Mouse (Mus musculus) hindbrain, embryonic 11.5 days (tissue): Measurements from ENCODE around the gene Cyp2b10. TPM values are rescaled to one million over a fixed set of nuclear protein-coding genes. Genes with fewer than 3 reads are reported as not detected.
"Not testable (repeated sequence)": the region's sequence is repeated elsewhere in the genome, so short reads cannot be mapped to it uniquely, and the experiment has no call there.

Source experiments
- ATAC-seq: fragments of 200-750 bp; cut with Nextera tagmentation; 2 replicates; pipeline ENCODE4 v1.8.0; 2017; ENCODE audit warnings: mild to moderate bottlenecking, moderate TSS enrichment, moderate library complexity; ENCODE audit not compliant: low FRiP score
- DNase-seq: peaks from one replicate; pipeline ENCODE4 v3.0.0-alpha.2; 2015; ENCODE audit warnings: low spot score
- H3K27ac ChIP-seq: fragments of 300-500 bp; sonication (generic); 2 replicates; pipeline ENCODE4 v1.5.1; 2014; ENCODE audit warnings: mild to moderate bottlenecking, low read depth, low read length
- H3K27me3 ChIP-seq: fragments of 300-500 bp; sonication (generic); 2 replicates; pipeline ENCODE4 v1.6.1; 2014; ENCODE audit warnings: mild to moderate bottlenecking, low read length, moderate library complexity, mixed read lengths; ENCODE audit not compliant: control insufficient read depth, insufficient read depth
- H3K36me3 ChIP-seq: fragments of 300-500 bp; sonication (generic); 2 replicates; pipeline ENCODE4 v1.6.1; 2014; ENCODE audit warnings: mild to moderate bottlenecking, low read length, moderate library complexity, mixed read lengths; ENCODE audit not compliant: control insufficient read depth, insufficient read depth
- H3K4me1 ChIP-seq: fragments of 300-500 bp; sonication (generic); replicated peaks from 2 replicates; pipeline ENCODE4 v1.6.1; 2014; ENCODE audit warnings: low read length, mixed read lengths; ENCODE audit not compliant: control insufficient read depth, insufficient read depth
- H3K4me2 ChIP-seq: fragments of 300-500 bp; sonication (generic); replicated peaks from 2 replicates; pipeline ENCODE4 v1.6.1; 2014; ENCODE audit warnings: mild to moderate bottlenecking, low read depth, low read length
- H3K4me3 ChIP-seq: fragments of 300-500 bp; sonication (generic); 2 replicates; pipeline ENCODE4 v1.5.1; 2014; ENCODE audit warnings: low read depth, low read length
- H3K9ac ChIP-seq: fragments of 300-500 bp; sonication (generic); 2 replicates; pipeline ENCODE4 v1.6.1; 2014; ENCODE audit warnings: low read depth, low read length
- H3K9me3 ChIP-seq: fragments of 300-500 bp; sonication (generic); 2 replicates; pipeline ENCODE4 v1.6.1; 2016; ENCODE audit warnings: low read length; ENCODE audit not compliant: control insufficient read depth
- WGBS: fragments of 180-500 bp; shearing (Covaris S2); extraction: QIAGEN DNeasy Blood & Tissue Kit; methylation state at CpG from one replicate; pipeline ENCODE4 v1.1.7; 2014; 5-methylcytosine and 5-hydroxymethylcytosine counted together
- polyA plus RNA-seq: library from polyadenylated mRNA; unstranded; fragments of >200 nt; fragmentation: Nextera tagmentation; extraction: Ambion mirVana; gene quantifications from 2 replicates; pipeline ENCODE4 v1.2.1, GENCODE M21; 2014

The Cyp2b10 gene
- polyA plus RNA-seq, 1 experiment from 2014 or later = not detected

GRCm38 (mm10) chr7:25902061-25902690 is 4.8 kb downstream of the Cyp2b10 start:
- Histone ChIP-seq H3K27me3 (no peaks in the 10 kb centered on the region), H3K9ac (no peak overlapping the region), H3K4me3 (no peak overlapping the region), H3K4me1 (no peaks in the 10 kb centered on the region), H3K9me3 (no peaks in the 10 kb centered on the region), H3K36me3 (no peaks in the 10 kb centered on the region), H3K27ac (no peak overlapping the region), H3K4me2 (no peak overlapping the region)
- DNase-seq = no peak
- 70% methylated on average over 8 of the region's 8 CpGs for WGBS
- no peak for ATAC-seq

DNA sequence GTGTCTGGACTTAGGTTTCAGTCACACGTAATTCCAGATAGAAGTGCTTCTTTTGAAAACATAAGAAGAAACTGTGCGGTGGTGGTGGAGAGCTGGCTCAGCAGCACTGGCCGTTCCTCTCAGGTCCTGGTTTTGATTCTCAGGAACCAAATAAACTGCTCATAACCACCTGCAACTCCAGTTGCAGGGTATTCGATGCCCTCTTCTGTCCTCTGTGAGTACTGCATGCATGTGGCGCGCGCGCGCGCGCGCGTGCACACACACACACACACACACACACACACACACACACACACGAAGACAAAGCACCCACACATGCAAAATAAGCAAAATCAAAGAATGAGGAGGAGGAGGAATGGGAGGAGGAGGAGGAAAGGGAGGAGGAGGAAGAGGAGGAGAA is 5.7 kb downstream of the Cyp2b10 start:
- Histone ChIP-seq H3K4me3 (no peak overlapping the region), H3K36me3 (no peaks in the 10 kb centered on the region), H3K4me2 (no peak overlapping the region), H3K27me3 (no peaks in the 10 kb centered on the region), H3K27ac (no peak overlapping the region), H3K9me3 (no peaks in the 10 kb centered on the region), H3K9ac (no peak overlapping the region), H3K4me1 (no peaks in the 10 kb centered on the region)
- ATAC-seq (no peak), DNase-seq (no peak)
- 53% methylated on average over 13 of the region's 14 CpGs for WGBS

- Histone ChIP-seq H3K9me3 (no peaks in the 10 kb centered on the region), H3K27ac (no peak overlapping the region), H3K4me2 (no peak overlapping the region), H3K36me3 (no peaks in the 10 kb centered on the region), H3K4me3 (no peak overlapping the region), H3K27me3 (no peaks in the 10 kb centered on the region), H3K9ac (no peak overlapping the region), H3K4me1 (no peaks in the 10 kb centered on the region)
- peak; percentile 8 for DNase-seq
- no peak for ATAC-seq
- 49% methylated on average over 3 of the region's 3 CpGs for WGBS
These were observed 6.6 kb downstream of the Cyp2b10 start for GRCm38 (mm10) chr7:25904066-25904465.

- Histone ChIP-seq H3K27me3 (no peaks in the 10 kb centered on the region), H3K36me3 (no peaks in the 10 kb centered on the region), H3K4me2 (no peak overlapping the region), H3K4me1 (no peaks in the 10 kb centered on the region), H3K4me3 (no peak overlapping the region), H3K9ac (no peak overlapping the region), H3K9me3 (no peaks in the 10 kb centered on the region), H3K27ac (no peak overlapping the region)
- ATAC-seq = no peak
- 69% methylated on average over 10 of the region's 10 CpGs for WGBS
- DNase-seq = no peak
These were observed 7.1 kb downstream of the Cyp2b10 start for GRCm38 (mm10) chr7:25904489-25904888.

DNA sequence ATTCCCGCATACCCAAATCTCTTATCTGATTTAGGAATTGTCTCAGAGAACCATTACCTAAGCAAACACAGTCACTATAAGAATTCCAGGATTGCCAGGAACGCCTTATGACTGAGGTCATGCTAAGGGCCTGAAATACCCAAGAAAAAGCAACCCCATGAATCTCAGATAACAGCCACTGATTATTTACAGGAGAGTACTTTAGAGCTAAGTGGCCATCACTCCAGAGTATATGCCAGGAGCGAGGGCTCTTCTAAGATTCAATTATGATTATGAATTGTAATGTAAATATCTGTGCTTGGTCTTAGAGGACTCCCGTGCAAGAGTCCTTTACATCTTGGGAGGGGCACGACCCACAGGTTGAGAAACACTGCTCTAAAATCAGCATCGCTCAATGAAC is 10.0 kb downstream of the Cyp2b10 start:
- Histone ChIP-seq H3K4me2 (no peak overlapping the region), H3K27me3 (no peaks in the 10 kb centered on the region), H3K4me3 (no peak overlapping the region), H3K27ac (no peak overlapping the region), H3K4me1 (no peaks in the 10 kb centered on the region), H3K36me3 (no peaks in the 10 kb centered on the region), H3K9ac (no peak overlapping the region), H3K9me3 (no peaks in the 10 kb centered on the region)
- 79% methylated on average over 6 of the region's 6 CpGs for WGBS
- no peak for DNase-seq
- no peak for ATAC-seq

- Histone ChIP-seq H3K27ac (no peak overlapping the region), H3K9ac (no peak overlapping the region), H3K9me3 (no peaks in the 10 kb centered on the region), H3K4me3 (no peak overlapping the region), H3K36me3 (no peaks in the 10 kb centered on the region), H3K27me3 (no peaks in the 10 kb centered on the region), H3K4me2 (no peak overlapping the region), H3K4me1 (no peaks in the 10 kb centered on the region)
- no peak for DNase-seq
- ATAC-seq = no peak
- 64% methylated on average over 2 of the region's 2 CpGs for WGBS
These were observed 12.6 kb downstream of the Cyp2b10 start for GRCm38 (mm10) chr7:25910046-25910445.

- H3K9me3 ChIP-seq = no peaks in the 10 kb centered on the region
- ATAC-seq (no peak), DNase-seq (no peak)
- WGBS = 75% methylated on average over 1 of the region's 1 CpGs
- no peaks in the 10 kb centered on the region for H3K36me3 ChIP-seq
- H3K9ac ChIP-seq = no peak overlapping the region
- no peaks in the 10 kb centered on the region for H3K4me1 ChIP-seq
- no peak overlapping the region for H3K27ac ChIP-seq
- H3K4me3 ChIP-seq = no peak overlapping the region
- no peak overlapping the region for H3K4me2 ChIP-seq
- H3K27me3 ChIP-seq = no peaks in the 10 kb centered on the region
These were observed 18.7 kb downstream of the Cyp2b10 start for GRCm38 (mm10) chr7:25916116-25916515.

DNA sequence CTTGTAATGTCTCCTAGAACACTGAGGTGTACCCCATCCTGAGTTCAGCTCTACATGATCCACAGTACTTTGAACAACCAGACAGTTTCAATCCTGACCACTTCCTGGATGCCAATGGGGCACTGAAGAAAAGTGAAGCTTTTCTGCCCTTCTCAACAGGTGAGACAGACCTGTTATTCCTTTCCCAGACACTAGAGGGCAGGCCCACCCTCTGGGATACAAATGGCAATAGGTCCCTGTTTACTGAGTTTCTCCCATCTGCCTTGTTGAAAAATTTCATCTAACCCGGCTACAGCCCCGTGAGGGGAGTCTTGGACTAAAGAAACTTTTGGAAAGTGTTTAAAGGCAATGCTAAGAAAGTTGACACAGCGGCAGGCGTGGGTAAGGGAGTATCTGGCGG is 19.9 kb downstream of the Cyp2b10 start:
- not testable (repeated sequence) for H3K4me3 ChIP-seq, H3K4me1 ChIP-seq, ATAC-seq, H3K36me3 ChIP-seq, H3K9ac ChIP-seq, H3K9me3 ChIP-seq, H3K27me3 ChIP-seq, H3K27ac ChIP-seq, H3K4me2 ChIP-seq, DNase-seq
- 53% methylated on average over 5 of the region's 5 CpGs for WGBS

DNA sequence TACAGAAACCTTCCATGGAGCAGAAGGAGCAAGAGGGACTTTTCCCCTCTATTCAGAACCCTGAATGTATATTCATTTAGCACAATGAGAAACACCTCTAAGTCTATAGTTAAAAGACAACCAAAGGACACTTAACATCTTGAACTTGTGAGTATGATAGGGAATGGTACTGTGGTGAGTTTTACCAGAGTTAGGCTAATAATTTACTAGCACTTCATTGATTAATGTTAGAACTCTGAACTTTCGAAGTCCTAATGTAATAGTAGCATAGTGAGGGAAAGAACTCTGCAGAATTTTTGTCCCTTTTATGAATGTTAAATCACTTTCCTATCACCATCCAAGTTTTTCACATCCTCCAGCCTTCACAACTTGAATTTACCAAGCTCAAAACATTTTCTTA is 22.0 kb downstream of the Cyp2b10 start:
- ATAC-seq = no peak
- WGBS = 79% methylated on average over 1 of the region's 1 CpGs

More for the DNA sequence above, 22.0 kb downstream of the Cyp2b10 start:
- H3K4me3 ChIP-seq = no peak overlapping the region
- no peaks in the 10 kb centered on the region for H3K27me3 ChIP-seq
- no peak overlapping the region for H3K4me2 ChIP-seq
- no peak for DNase-seq
- no peak overlapping the region for H3K27ac ChIP-seq
- H3K36me3 ChIP-seq = no peaks in the 10 kb centered on the region
- no peaks in the 10 kb centered on the region for H3K9me3 ChIP-seq
- H3K4me1 ChIP-seq = no peaks in the 10 kb centered on the region
- no peak overlapping the region for H3K9ac ChIP-seq
